Mouse (Mus musculus) heart, adult 2 months (tissue): ENCODE measurements around the gene Dennd2d.
A peak's percentile ranks its signal among the peaks of the same experiment; 100 is the strongest.

Experiments used
- CTCF ChIP-seq: fragments of 200-600 bp; IDR thresholded peaks from 2 replicates; pipeline ENCODE4 v1.8.1; 2022; ENCODE audit warnings: antibody characterized with exemption, mild to moderate bottlenecking, moderate library complexity
- EP300 ChIP-seq: fragments of 200-500 bp; IDR thresholded peaks from 2 replicates; pipeline ENCODE4 v1.6.1; 2011; ENCODE audit warnings: low read depth, low read length, control low read depth; ENCODE audit not compliant: insufficient read depth
- POLR2A ChIP-seq: fragments of 200-500 bp; IDR thresholded peaks from 2 replicates; pipeline ENCODE4 v1.6.1; 2011; ENCODE audit warnings: mild to moderate bottlenecking, low read depth, low read length, control low read depth; ENCODE audit not compliant: insufficient read depth

DNA sequence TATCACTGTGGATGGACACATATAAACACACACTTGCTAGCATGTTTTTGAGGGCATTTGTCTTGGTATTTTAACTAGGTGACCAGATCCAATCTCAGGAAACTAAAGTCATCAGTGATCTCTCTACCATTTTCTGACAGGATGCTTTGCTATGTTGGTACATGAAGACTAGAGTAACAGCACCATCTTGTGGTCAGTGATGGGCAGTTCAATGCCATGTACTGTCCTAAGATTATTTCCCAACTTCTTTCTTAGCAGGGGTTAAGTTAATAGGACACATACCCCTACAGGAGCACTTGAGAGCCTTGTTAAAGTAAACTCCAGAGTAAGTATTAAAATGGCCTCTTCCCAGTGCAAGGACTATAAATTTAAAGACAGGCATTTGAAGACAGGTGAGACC lies 33.6 kb upstream of the Dennd2d start:
- TF ChIP-seq CTCF (peak; percentile 84), EP300 (no peak), POLR2A (no peak)
